Mouse (Mus musculus) lung, adult 2 months (tissue): ENCODE measurements around the gene 1110059E24Rik. TPM values are rescaled to one million over a fixed set of nuclear protein-coding genes. Genes with fewer than 3 reads are reported as not detected.

ENCODE experiments used
- DNase-seq: peaks from one replicate; pipeline ENCODE4 v3.0.0; 2022
- H3K4me1 ChIP-seq: fragments of 200-500 bp; 2 replicates; pipeline ENCODE4 v1.6.1; 2011; ENCODE audit warnings: low read length; ENCODE audit not compliant: control insufficient read depth, insufficient read depth
- H3K4me3 ChIP-seq: fragments of 200-500 bp; replicated peaks from 2 replicates; pipeline ENCODE3; 2011; ENCODE audit warnings: low read depth, mild to moderate bottlenecking, control low read depth, low read length; ENCODE audit errors: extremely low read depth
- CTCF ChIP-seq: fragments of 200-500 bp; IDR thresholded peaks from 2 replicates; pipeline ENCODE4 v1.5.1; 2011; ENCODE audit warnings: mild to moderate bottlenecking, low read length, control low read depth; ENCODE audit not compliant: insufficient read depth
- POLR2A ChIP-seq: fragments of 200-500 bp; IDR thresholded peaks from 2 replicates; pipeline ENCODE4 v1.6.1; 2011; ENCODE audit warnings: low read depth, mild to moderate bottlenecking, control low read depth, low read length, borderline replicate concordance; ENCODE audit errors: extremely low read depth
- WGBS: fragments of 180-500 bp; shearing (Covaris S2); methylation state at CpG from one replicate; pipeline ENCODE4 v1.1.7; 2018; 5-methylcytosine and 5-hydroxymethylcytosine counted together
- polyA plus RNA-seq: library from polyadenylated mRNA; depleted of rRNA; stranded (reverse); fragments of >200 nt; gene quantifications from 2 replicates; pipeline ENCODE4 v1.2.3, GENCODE M21; 2012

1110059E24Rik gene
- polyA plus RNA-seq, 1 experiment: 6.1 TPM

GRCm38 (mm10) chr19:21581404-21581803 is 71.4 kb downstream of the 1110059E24Rik start:
- WGBS: 47% methylated on average over 6 of the region's 6 CpGs
- Histone ChIP-seq H3K4me3 (no peak overlapping the region), H3K4me1 (no peaks in the 10 kb centered on the region)
- TF ChIP-seq POLR2A (no peak), CTCF (no peak)
- no peak for DNase-seq

GRCm38 (mm10) chr19:21579896-21580295 is 72.9 kb downstream of the 1110059E24Rik start:
- TF ChIP-seq POLR2A: no peak
- no peak for TF ChIP-seq CTCF
- Histone ChIP-seq H3K4me1 (no peaks in the 10 kb centered on the region), H3K4me3 (no peak overlapping the region)
- WGBS: 89% methylated on average over 3 of the region's 3 CpGs
- DNase-seq: no peak

GRCm38 (mm10) chr19:21577443-21577842 is 75.3 kb downstream of the 1110059E24Rik start:
- TF ChIP-seq POLR2A (no peak), CTCF (no peak)
- DNase-seq: no peak
- Histone ChIP-seq H3K4me1 (no peaks in the 10 kb centered on the region), H3K4me3 (no peak overlapping the region)
- WGBS: 62% methylated on average over 3 of the region's 3 CpGs

GRCm38 (mm10) chr19:21571986-21572385 is 80.8 kb downstream of the 1110059E24Rik start:
- H3K4me1 ChIP-seq: no peaks in the 10 kb centered on the region; the same call in 1 of the 2 replicates
- WGBS: 56% methylated on average over 7 of the region's 7 CpGs
- H3K4me3 ChIP-seq: no peak overlapping the region
- TF ChIP-seq CTCF (no peak), POLR2A (no peak)
- DNase-seq: no peak

DNA sequence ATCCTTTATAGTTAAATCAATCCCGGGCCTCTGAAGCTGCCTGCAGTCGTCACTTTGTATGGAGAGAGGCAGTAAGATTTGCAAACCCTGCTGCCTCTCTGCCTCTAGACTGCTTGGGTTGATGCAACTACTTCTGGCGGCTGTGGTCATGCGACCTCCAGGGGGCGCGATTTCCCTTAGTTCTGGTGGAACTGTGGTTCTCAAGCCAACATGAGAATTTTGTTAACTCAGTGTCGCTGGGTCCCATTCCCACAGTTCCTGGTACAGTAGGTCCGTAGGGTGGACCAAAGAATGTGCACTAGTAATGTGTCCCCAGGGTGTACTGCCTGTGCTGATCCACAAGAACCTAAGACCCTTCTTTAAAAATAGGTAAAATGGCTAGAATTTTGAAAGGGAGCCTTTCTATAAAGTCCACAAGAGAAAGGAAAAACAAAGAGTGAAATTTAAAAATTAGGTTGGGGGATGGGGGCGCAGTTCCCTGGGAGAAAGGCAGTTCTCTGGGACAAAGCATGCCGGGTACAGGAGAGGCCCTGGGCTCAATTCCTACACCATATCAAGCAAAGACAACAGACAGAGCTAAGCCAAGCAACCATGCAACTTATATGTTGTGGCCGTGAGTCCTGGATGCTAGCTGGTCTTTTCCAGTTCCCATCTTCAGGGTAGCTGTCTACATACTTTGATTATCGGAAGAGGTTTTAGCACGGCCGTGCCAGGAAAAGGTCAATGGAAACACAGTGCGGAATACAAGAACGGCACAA is 81.4 kb downstream of the 1110059E24Rik start:
- no peak overlapping the region for H3K4me3 ChIP-seq
- DNase-seq: peak; percentile 86
- peak; percentile 87 for TF ChIP-seq CTCF
- TF ChIP-seq POLR2A: no peak
- H3K4me1 ChIP-seq: no peaks in the 10 kb centered on the region; the same call in 1 of the 2 replicates
- 38% methylated on average over 16 of the region's 16 CpGs for WGBS

GRCm38 (mm10) chr19:21570778-21571177 is 82.0 kb downstream of the 1110059E24Rik start:
- Histone ChIP-seq H3K4me3 (no peak overlapping the region), H3K4me1 (no peaks in the 10 kb centered on the region; the same call in 1 of the 2 replicates)
- DNase-seq: no peak
- TF ChIP-seq CTCF: no peak
- no peak for TF ChIP-seq POLR2A
- WGBS: 60% methylated on average over 8 of the region's 8 CpGs

GRCm38 (mm10) chr19:21568528-21569185 is 84.1 kb downstream of the 1110059E24Rik start:
- 71% methylated on average over 3 of the region's 3 CpGs for WGBS
- TF ChIP-seq CTCF: no peak
- no peak for TF ChIP-seq POLR2A
- no peaks in the 10 kb centered on the region; the same call in 1 of the 2 replicates for H3K4me1 ChIP-seq
- no peak overlapping the region for H3K4me3 ChIP-seq
- no peak for DNase-seq

DNA sequence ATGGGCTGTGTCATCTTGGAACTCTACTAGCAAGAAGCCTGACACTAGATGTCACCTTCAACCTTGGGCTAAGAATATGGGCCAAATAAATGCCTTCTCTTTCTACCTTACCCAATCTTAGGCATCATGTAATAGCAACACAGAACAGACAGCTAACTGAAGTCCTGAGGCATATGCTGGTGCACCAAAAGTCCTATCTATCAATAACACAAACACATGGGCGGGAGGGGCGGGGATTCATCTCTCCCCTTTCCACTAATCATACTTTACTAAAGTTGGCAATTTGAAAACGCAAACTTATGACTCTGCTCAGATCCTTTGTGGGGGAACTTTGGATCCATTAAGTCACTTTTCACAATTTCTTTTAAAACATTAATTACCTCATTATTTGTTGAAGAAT is 84.8 kb downstream of the 1110059E24Rik start:
- TF ChIP-seq CTCF (no peak), POLR2A (no peak)
- H3K4me3 ChIP-seq: no peak overlapping the region

GRCm38 (mm10) chr19:21566484-21566883 is 86.3 kb downstream of the 1110059E24Rik start:
- 82% methylated on average over 5 of the region's 5 CpGs for WGBS
- H3K4me3 ChIP-seq: no peak overlapping the region
- TF ChIP-seq POLR2A (no peak), CTCF (no peak)
- DNase-seq: no peak
- H3K4me1 ChIP-seq: no peaks in the 10 kb centered on the region; the same call in 1 of the 2 replicates

More for the DNA sequence above, 84.8 kb downstream of the 1110059E24Rik start:
- 87% methylated on average over 3 of the region's 3 CpGs for WGBS
- DNase-seq: no peak
- no peaks in the 10 kb centered on the region; the same call in 1 of the 2 replicates for H3K4me1 ChIP-seq
